Mouse (Mus musculus) gastrocnemius, postnatal 4 days (tissue): ENCODE measurements around the gene Olfr669. TPM values are rescaled to one million over a fixed set of nuclear protein-coding genes. Genes with fewer than 3 reads are reported as not detected.
"Not testable (repeated sequence)": the region's sequence is repeated elsewhere in the genome, so short reads cannot be mapped to it uniquely, and the experiment has no call there.

ENCODE experiments used
- DNase-seq, 2 experiments: peaks; one replicate each; pipeline ENCODE4 v3.0.0; 2021 to 2022; ENCODE audit warnings: low spot score in 2 of 2, mixed read lengths in 2 of 2
- long read RNA-seq, 2 experiments: library from polyadenylated mRNA; stranded (forward); transcript quantifications; one replicate each; pipeline ENCODE4 v2.0.0; 2021
- total RNA-seq, 2 experiments: library from RNA; stranded (reverse); gene quantifications; 2 replicates each; pipeline ENCODE4 v1.2.3; 2021

Olfr669 gene
- not detected for total RNA-seq
- long read RNA-seq, experiment 1: 0 reads
- long read RNA-seq, experiment 2: 0 reads

GRCm38 (mm10) chr7:104933940-104934339 is at the start of gene Olfr669:
TSS of gene Olfr669 (plus strand) at chr7:104934240.
- no peak for DNase-seq

- DNase-seq: no peak
Observed at GRCm38 (mm10) chr7:104895852-104896251, 38.2 kb upstream of the Olfr669 start, which contains the start of gene Olfr666. TSS of gene Olfr666 (minus strand) at chr7:104895952.

DNA sequence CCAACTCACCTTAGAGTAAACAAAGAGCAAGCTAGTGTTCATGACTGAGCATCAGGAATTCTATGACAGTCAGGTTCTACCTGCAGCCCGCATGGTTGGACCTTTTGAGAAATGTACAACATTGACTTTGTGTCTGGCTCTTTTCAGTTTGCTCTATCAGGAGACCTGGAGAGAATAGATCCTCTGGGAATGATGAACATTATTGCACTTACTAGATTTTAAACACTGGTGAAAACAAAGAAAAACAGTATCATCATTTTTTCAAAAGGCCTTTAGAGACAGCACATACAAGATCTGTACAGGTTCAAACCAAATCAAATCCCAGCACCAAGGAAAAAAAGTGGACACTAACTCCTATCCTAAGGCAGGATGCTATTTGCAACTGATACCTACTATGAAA is 12.7 kb upstream of the Olfr669 start, which contains the start of gene Olfr667:
TSS of gene Olfr667 (minus strand) at position 101 of the 400 bp plus-strand sequence.
- no peak for DNase-seq

GRCm38 (mm10) chr7:104927957-104928356 is 6.1 kb upstream of the Olfr669 start, which contains the start of gene Olfr668:
TSS of gene Olfr668 (minus strand) at chr7:104928057.
- DNase-seq: no peak

- DNase-seq: not testable (repeated sequence)
Observed at GRCm38 (mm10) chr7:104950234-104950633, 16.2 kb downstream of the Olfr669 start.

GRCm38 (mm10) chr7:104962520-104962919 is 28.5 kb downstream of the Olfr669 start, which contains the start of gene Olfr670:
TSS of gene Olfr670 (minus strand) at chr7:104962620.
- no peak for DNase-seq

GRCm38 (mm10) chr7:104972507-104972906 is 38.5 kb downstream of the Olfr669 start:
- not testable (repeated sequence) for DNase-seq

- no peak for DNase-seq
Observed at GRCm38 (mm10) chr7:104979026-104979425, 45.0 kb downstream of the Olfr669 start, which contains the start of gene Olfr671. TSS of gene Olfr671 (minus strand) at chr7:104979126.

Other genes with a start within 250 kb of the Olfr669 start
- gene Olfr661, start 247.7 kb upstream of the Olfr669 start, total RNA-seq: not detected
- gene Usp17le, start 156.8 kb upstream of the Olfr669 start, total RNA-seq: not detected
- gene Usp17lb, start 91.6 kb upstream of the Olfr669 start, total RNA-seq: not detected
- gene Usp17la, start 77.2 kb upstream of the Olfr669 start, total RNA-seq: not detected
- not detected for gene Olfr665, start 56.2 kb upstream of the Olfr669 start, total RNA-seq
- not detected for gene Olfr666, start 38.3 kb upstream of the Olfr669 start, total RNA-seq
- gene Olfr667, start 12.8 kb upstream of the Olfr669 start, total RNA-seq: not detected
- not detected for gene Olfr668, start 6.2 kb upstream of the Olfr669 start, total RNA-seq
- not detected for gene Olfr670, start 28.4 kb downstream of the Olfr669 start, total RNA-seq
- not detected for gene Olfr671, start 44.9 kb downstream of the Olfr669 start, total RNA-seq
- not detected for gene Olfr672, start 67.8 kb downstream of the Olfr669 start, total RNA-seq
- not detected for gene Olfr675, start 94.2 kb downstream of the Olfr669 start, total RNA-seq
- gene Olfr676, start 98.5 kb downstream of the Olfr669 start, total RNA-seq: not detected
- not detected for gene Olfr677, start 117.1 kb downstream of the Olfr669 start, total RNA-seq
- not detected for gene Olfr678, start 130.2 kb downstream of the Olfr669 start, total RNA-seq
- not detected for gene Olfr679, start 147.0 kb downstream of the Olfr669 start, total RNA-seq
- not detected for gene Olfr680-ps1, start 158.6 kb downstream of the Olfr669 start, total RNA-seq
- not detected for gene Olfr681, start 182.6 kb downstream of the Olfr669 start, total RNA-seq
- gene Olfr683, start 212.8 kb downstream of the Olfr669 start, total RNA-seq: not detected
- not detected for gene Olfr684, start 229.4 kb downstream of the Olfr669 start, total RNA-seq